Mouse (Mus musculus) activated CD4-positive, CD25-positive, alpha-beta regulatory T cell, adult 4 months (primary cell): ENCODE results near the gene Myl3. TPM values are rescaled to one million over a fixed set of nuclear protein-coding genes. Genes with fewer than 3 reads are reported as not detected.
A peak's percentile ranks its signal among the peaks of the same experiment; 100 is the strongest.

Source experiments
- ATAC-seq: one replicate; pipeline ENCODE4 v1.8.0; 2017
- polyA plus RNA-seq, 2 experiments: library from polyadenylated mRNA; unstranded; fragments of 100-300 nt; shearing (Covaris generic); gene quantifications; one replicate each; pipeline ENCODE4 v1.2.1; 2017

The Myl3 gene
- polyA plus RNA-seq, 2 experiments from 2014 or later: not detected

DNA sequence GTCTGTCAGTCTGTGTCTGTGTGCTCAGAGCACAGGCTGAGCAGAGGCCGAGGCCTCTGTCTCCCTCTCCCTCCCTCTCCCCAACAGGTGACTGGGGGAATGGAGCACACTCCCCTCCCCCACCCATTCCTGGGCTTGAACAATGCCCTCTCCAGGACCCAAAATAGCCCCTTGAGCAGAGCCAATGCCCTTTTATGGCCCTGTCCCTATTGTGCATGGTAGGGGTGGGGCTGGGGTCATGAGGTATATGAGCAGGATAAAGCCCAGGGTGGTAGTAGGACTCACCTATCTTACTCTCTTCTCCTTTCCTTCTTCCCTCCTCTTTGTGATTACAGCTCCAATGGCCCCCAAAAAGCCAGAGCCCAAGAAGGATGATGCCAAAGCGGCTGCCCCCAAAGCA lies 21.7 kb downstream of the Myl3 start:
- ATAC-seq: no peak

DNA sequence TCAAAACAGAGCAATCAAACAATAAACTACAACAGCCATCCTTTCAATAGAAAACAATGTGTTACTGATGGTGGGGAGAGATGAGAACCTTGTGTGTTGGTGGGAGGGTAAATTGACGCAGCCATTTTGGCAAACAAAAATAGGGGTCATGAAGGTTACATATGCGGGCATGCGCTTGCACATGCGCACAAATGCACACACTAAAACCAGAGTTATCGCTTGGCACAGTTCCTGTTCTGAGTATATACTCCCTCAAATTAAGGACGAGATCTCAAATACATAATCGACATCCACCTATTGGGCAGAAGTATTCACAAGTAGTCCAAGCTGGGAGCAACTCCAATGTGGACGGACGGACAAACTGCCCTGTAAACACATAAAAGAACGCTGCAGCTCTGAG lies 30.7 kb downstream of the Myl3 start:
- ATAC-seq: no peak

DNA sequence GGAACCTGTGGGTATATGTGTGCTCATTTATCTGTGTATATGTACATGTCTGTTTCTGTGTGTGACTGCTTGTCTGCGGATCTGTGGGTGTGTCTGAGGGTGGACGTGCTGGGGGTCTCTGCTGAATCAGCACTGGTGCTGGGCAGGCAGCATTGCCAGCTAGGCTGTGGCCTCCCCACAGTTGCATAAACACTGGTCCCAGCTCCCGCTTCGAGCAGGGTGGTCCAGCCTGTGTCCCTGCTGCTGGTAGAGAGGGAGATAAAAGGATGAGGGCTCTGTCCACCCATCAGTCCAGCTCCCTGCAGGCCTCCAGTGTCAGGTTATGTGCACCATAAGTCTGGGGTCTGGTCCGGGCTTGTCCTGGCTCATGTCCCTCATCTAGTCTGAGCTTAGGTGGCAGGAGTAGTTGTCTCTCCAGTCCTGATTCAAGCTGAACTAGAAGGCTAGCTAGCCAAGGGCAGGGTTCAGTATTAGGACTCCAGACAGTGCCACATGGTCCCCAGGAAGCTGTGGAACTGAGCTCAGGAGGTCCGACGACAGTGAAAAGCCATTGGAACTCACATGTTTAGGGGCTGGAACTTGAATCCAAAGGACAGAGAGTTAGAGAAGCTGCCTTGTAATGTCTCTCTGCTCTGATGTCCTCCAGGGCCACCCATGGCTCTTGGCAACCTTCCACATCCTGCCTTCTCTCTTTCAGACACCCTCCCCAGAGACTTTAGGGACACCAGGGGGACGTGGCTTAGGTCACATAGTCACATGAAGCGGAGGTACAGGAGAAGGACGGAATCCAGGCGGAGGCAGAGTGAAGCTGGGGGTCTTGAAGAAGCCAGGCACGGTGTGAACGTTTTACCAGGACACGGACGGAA lies 33.0 kb downstream of the Myl3 start:
- no peak for ATAC-seq

DNA sequence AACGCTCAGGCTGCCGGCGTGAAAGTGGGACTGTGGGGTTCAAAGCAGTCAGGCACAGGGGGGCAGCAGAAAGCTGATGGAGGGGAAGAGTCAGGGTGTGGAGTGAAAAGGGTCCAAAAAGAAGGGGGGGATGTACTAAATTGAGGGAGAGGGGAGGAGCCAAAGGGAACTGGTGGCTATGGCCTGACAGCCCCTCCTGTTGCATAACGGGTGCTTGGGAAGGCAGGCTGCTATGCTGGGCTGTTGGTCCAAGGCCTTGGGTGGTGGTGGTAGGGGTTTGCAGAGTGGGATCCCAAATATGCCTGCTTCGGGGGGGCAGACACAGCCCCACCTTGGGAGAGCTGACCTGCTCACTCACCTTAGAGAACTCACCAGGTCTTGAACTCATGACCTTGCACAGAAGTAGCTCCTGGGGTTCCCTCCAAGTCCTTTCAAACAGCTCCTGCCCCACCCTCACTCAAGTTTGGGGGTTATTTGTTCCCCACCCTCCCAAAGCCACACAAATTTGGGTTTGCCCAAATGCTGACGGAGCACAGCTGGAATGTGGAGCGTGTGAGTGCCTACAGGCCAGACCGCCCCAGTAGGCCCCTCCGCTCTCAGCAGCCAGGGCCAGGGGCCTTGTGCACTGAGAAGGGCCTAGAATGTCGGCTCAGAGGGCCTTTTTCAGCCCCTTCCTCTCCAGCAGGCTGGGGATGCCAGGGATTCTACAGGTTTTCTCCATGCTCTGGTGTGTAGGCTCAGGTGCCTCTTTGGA lies 33.8 kb downstream of the Myl3 start:
- ATAC-seq: no peak

DNA sequence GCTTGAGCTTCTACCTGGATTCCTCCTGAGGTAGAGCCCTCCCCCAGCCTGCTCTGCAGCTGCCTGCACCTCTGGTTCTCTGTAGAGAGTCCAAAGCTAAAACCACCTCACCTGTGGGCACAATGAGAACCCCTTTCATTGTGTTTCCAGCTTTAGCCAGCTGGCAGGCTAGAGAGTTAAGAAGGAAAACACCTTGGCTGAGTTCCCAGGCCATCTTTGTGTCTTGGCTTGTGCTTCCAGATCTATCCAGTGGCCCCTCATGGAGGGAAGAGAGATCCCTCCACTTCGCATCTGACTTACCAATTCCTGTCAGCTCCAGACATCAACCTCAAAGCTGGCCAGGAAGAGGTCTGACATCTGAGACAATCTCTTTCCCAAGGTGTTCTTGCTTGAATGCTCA lies 36.4 kb downstream of the Myl3 start:
- no peak for ATAC-seq

DNA sequence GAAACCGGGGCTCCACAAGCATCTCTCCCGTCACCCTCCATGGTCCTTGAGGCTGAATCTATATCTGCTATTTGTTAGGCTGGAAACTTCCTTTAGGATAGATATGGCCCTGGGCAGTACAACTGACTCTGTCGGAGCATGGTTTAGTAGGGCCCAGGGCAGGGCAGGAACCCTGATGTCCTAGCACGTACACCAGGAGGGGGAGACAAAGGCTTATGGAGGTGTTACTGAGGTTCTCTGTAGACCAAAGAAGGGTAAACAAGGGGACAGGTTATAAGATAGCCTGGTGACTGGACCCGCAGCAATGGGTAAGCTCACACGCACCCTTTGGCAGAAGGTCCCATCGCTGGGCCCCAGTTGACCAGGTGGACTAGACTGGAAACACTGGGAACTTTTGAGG lies 36.9 kb downstream of the Myl3 start:
- ATAC-seq: no peak

DNA sequence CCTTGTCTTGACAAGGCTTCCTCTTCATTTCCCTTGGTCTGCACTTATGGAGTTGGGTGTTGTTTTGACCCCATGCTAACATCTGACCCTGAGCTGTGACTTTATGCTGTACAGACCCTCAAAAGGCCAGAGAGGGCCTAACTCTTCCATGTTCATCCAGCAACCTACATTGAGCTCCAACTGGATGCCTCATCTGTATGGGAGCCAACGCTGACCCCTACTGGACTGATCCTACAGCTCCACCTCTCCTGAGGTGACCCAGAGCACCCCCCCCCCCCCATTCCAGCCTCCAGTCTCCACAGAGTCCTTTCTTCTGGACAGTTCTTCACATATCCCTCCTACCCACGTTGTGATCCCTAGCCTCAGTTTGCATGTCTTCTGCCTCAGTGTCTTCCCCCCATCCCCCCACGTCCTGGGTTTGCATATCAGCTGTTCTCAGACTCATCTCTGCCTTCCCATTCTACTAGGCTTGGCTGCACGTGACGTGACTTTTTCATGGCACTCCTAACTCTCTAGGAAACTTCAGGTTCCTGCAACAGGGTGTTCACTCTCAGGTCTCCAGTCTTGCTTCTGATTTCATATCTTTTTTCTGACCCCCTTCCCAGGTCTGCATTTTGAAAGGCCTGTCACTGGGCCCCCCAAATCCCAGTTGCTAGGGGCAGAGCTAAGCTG lies 37.7 kb downstream of the Myl3 start:
- no peak for ATAC-seq

DNA sequence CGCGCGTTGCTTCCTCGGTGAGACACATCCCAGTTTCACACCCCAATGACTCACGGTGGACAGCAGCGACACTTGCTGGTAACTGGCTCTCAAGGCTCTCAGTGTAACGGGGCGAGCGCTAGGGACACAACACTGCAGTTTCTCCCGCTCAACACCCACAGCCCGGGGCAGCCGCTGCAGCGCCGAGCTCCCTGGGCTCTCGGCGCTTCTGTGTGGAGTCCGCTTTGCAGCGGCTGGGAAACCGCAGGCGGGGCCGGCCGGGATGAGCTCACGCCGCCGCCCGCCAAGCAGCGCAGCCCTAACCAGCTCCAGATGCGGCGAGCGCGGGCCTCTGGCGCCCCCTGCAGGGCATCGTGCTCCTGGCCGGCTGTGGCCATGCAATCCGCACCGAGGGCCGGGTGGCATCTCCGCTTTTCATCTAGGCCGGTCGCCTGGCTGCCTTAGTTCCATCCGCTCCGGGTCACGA lies 39.6 kb downstream of the Myl3 start:
- peak; percentile 87 for ATAC-seq

DNA sequence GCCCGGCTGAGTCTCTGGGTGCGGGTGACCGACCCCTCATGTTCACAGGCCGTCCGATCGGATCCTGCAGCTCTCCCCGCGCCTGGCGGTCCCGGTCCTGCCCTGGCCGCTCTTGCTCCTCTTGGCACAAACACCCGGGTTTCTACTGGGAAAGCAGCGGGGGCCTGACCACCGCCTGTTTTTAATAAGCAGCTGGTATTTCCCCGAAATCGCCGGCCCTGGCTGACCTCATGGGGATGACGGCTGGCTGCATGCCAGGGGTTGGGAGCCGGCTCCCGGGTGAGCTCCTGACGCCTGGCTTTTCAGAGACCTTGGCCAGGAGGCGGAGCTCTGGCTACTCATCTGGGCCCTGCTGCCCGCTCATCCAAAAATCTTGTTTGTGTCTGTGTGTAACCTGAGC lies 40.1 kb downstream of the Myl3 start:
- peak; percentile 18 for ATAC-seq

DNA sequence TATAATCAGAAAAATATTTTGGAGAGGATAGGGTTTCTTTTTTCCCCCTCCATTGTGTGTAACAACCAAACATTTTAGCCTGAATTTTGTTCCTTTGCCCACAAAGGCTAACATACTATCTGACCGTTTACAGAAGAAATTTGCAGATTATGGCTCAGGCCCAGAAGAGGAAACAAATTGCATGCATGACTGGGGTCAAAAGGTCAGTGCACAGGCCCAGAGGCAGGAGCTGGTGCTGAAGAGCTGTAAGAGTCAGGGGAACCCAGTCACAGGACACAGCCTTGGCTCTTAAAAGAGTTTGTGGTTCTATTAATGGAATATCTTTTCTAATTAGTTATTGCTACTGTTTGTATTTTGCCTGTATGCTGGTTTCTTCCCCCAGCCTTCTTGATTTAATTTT lies 42.0 kb downstream of the Myl3 start:
- ATAC-seq: no peak

DNA sequence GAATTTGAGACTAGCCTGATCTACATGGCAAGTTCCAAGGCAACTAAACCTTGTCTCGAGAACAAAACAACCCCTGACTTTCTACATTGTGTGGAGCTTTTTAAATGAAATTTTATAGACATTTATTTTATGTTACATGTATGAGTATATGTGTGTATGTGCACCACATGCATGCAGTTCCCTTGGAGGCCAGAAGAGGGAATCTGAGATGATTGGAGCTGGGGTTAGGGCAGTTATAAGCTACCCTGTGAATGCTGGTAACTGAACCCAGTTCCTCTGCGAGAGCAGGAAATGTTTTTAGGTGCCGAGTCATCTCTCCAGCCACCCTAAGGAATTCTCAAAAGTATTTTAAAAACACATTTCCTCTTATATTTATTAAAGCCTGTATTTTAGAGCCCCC lies 46.5 kb downstream of the Myl3 start:
- ATAC-seq: no peak

DNA sequence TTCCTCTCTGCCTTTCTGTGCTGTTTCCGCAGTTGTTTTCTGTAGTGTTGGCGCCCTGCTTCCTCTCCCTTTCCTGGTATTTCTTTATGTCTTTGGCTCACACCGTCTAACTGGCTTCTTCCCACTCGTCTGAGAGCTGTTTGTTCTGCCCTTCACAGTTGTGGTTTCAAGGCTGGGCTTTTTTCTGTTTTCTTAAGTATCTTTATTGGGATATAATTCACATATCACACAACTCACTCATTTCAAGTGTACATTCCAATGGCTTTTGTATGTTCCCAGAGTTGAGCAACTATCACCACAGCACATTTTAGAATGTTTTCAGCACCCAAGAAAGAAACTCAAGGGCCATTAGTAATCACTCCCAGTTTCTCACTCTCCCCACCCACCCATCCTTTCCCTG lies 48.8 kb downstream of the Myl3 start:
- ATAC-seq: no peak

DNA sequence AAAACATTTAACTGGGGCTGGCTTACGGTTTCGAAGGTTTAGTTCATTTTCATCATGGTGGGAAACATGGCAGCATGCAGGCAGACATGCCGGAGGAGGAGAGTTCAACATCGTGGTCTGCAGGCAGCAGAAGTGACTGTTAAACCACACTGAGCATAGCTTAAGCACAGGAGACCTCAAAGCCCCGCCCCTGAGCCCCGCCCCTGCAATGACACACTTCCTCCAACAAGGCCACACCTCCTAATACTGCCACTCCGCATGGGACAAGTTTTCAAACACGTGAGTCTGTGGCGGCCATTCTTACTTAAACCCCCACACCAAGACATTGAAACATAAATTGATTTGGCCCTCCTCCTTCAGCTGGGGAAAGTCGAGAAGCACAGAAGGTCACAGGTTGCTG lies 55.4 kb downstream of the Myl3 start:
- ATAC-seq: no peak

DNA sequence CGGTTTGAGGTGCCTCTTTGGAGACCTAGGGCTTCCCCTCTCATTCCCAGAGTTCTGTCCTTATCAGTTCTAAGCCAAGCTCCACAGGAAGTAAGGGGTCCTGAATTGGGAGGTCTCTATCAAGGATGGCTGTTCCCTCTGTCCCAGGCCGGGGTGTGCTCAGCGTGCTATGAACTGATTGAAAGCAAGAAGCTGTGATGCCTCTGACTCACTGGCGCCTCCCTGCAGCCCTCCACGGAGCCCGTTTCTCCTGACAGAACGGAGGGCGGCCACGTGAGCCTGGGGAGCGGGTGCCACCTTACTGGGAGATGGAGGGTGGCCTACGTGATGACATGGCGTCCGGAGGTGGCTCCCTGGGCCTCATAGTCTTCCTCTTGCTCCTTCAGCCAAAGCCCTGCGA lies 56.2 kb downstream of the Myl3 start, which contains the start of gene Prss42:
TSS of gene Prss42 (plus strand) at position 301 of the 400 bp plus-strand sequence.
- no peak for ATAC-seq

DNA sequence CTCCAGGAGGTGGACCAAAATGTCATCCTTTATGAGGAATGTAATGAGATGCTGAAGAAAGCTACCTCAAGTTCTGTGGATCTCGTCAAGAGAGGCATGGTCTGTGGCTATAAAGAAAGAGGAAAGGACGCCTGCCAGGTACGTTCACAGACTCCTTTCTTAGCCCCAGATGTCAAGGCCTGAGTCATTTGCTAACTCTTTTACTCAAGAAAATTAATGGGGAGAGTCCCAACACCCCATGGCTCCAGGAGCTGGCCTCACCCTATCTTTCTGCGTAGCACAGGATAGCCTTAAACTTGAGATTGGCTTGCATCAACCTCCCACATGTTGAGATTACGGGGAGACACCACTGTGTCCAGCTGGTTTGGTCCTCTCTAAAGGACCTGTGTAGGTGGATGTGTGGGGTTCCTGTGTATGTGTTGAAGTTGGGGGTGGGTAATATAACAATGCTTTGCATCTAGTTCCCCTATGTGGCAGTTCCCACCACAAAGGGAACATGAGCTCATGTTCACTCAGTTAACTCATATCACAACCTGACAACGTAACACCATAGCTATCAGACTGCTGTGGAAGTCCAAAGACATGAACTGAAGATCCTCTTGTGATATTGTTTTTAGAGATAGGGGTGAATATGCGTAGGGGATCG lies 59.3 kb downstream of the Myl3 start:
- ATAC-seq: no peak

DNA sequence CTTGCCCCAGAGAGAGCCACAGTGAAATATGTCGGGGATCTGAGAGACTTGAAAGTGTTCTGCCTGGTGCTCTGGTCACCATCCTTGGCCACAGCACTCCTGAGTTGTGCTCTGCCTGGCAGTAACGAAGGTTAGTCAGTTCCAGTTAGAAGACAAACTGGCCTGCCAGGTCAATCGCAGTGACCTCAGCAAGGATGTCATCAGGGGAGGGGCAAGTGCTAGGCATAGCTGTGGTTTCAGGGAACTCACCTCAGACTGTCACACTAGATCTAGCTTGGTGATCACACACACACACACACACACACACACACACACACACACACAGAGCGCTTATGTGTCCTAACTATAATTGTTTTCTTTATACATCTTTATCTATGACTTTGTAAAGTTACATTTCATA lies 61.6 kb downstream of the Myl3 start:
- ATAC-seq: no peak

DNA sequence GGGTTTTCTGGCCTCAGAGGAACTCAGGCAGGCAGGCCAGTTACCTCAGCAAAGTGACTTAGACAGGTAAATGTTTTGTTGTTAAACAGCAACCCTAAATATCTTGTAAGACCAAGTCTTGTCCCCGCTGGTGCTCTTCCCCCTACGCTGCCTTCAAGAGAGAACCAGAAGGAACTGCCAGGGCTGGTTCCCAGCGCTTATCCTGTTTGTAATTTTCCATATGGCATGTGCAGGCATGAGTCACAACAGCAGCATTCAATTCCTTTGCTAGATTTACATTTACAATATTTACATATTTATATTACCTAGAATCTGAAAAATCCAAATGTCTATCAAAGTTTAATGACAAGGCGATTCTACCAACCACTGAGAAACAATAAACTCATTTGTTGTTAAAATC lies 68.4 kb downstream of the Myl3 start:
- ATAC-seq: no peak

DNA sequence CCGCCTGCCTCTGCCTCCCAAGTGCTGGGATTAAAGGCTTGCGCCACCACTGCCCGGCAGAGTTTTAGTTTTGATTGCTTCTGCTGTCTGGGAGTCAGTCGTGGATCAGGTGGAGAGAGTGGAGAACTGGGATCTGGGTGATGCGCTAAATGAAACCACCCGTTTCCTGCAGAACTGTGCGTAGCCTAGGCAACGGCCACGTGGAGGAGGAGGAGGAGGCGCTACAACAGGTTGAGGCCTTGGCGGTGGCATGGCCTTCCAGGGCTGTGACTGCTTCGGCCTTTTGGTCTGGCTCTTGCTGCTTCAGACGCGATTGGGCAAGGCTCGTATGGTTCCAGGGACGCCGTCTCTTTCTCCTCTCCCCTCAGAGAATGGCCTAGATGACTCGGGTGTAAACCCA lies 72.1 kb downstream of the Myl3 start, which contains the start of gene Prss44:
TSS of gene Prss44 (plus strand) at position 206 of the 400 bp plus-strand sequence.
- ATAC-seq: no peak
